Mouse (Mus musculus): ENCODE data around the gene Abcg8.

- no peak for TF ChIP-seq POLR2A (IDR thresholded peaks at IDR 0.05; ENCODE audit: low read depth, low read length)
- no peak for TF ChIP-seq CTCF (IDR thresholded peaks at IDR 0.05; ENCODE audit: borderline replicate concordance, insufficient read depth, low read length)
Measured at GRCm38 (mm10) chr17:84645894-84646293, 30.2 kb upstream of the Abcg8 start.
